Mouse (Mus musculus): ENCODE data around the gene Tmem147. TPM values are rescaled to one million over a fixed set of nuclear protein-coding genes. Genes with fewer than 3 reads are reported as not detected.

The Tmem147 gene
- polyA plus RNA-seq (2017; shearing (Covaris generic)) = 109 TPM

DNA sequence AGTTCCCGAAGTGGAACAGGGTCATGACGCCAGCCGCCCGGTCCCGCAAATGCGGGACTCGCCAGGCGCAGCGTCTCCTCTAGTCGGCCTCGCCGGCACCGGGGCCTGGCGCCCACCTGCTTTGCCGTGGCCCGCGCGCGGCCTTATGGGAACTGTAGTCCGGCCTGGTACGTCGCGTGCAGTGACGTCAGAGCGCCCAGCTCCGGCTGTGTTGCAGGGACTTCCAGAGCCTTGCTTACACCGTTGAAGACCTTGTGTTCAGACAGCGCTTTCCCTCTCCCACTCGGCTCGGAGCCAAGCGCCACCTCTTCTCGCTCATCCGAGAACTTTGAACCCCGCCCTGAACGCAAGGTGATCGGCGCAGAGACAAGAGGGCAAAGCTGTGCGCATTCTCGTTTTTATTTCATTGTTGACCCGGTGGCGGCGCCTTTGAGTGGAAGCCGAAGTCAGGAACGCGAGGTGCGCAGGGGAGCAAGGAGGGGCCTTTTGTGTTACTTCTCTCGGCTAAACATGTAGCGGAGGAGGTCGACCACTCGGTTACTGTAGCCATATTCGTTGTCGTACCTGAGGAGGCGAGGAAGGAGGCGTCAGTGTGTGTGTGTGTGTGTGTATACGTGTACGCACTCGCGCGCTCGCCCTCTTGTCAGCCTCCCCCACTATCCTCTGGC lies at the start of gene Tmem147:
TSS of gene Tmem147 (minus strand) at position 145 of the 668 bp plus-strand sequence.

DNA sequence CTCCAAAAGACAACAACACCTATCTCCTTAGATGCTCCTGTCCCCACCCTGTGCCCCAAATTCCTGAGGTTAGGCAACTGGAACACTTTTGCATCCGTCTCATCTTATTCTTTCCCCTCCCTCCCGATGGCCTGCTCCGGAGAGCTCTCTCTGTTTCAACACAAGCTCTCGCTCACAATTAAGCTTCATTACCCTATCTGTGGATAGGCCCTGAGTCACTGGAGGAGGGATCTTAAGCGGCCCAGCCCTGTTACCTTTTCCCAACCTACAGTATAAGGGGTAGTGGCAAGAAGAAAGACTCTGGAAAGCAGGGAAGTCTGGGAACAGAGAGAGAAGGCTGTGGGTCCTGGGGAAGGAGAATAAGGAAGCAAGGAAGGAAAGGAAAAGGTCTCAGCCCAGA lies 34.1 kb upstream of the Tmem147 start, which contains the start of gene Dmkn:
TSS of gene Dmkn (plus strand) at position 301 of the 400 bp plus-strand sequence.

DNA sequence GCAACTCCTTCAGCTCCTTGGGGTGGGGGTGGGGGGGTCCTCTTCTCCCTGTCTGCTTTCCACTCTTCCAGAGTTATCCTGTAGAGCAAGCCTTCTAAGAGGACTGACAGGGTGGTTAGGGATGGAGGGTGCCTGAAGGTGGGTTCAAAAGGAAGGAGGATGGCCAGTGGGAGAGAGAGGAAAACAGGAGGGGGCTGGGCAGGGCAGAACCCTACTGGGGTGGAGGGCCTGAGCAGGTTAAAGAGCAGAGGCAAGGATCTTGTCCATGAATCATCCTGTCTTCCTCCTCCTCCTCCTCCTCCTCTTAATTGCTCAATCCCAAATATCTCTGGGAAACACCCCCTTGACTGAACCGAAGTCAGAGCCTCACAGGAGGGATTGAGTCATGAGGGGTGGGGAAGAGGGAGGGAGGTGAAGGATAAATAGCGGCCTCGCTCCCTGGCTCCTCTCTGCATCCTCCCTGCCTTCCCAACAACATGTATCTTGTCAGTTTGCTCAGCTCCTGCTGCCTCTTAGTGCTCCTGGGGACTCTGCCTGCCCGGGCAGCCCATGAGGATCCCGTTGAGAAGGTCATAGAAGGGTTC lies 21.8 kb upstream of the Tmem147 start, which contains the start of gene Sbsn:
TSS of gene Sbsn (plus strand) at position 386 of the 584 bp plus-strand sequence.

DNA sequence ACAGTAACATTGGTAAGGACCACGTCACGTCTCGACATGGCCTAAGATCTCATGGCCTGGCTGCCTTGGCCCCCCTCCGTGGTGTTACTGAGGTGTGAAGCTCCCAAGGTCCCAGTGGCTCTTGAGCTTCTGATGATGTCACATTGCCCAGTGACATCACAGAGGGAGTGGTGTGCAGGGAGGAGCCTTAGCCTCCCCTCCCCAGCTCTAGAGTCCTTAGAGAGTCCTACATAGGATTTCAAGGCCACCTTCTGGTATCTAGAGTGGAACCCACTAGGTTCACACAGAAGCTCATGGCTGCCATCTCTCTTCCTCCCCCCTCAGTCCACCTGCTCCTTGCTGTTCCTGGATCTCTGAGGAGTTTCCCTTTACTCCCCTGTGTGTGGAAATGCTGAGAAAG lies 14.3 kb upstream of the Tmem147 start, which contains the start of gene Gapdhs:
TSS of gene Gapdhs (minus strand) at position 65 of the 400 bp plus-strand sequence.

DNA sequence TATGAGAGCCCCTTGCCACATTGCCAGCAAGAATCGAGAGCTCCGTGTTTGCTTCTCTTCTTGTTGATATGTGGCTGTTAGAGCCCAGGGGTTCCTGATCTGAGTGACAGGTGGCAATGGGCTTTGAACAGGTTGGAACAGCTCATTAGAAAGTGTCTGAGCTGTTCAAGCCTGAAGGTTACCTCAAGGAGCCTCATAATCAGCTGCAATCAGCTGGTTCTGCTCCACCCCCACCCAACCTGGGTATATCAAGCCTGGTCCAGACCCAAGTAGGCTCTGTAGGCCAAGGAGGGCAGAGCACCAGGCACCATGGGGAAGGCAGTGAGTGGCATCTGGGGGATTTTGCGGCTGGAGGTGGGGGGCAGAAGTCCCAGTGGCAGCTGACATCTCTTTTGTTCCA lies 17.4 kb downstream of the Tmem147 start, which contains the start of gene Atp4a:
TSS of gene Atp4a (plus strand) at position 268 of the 400 bp plus-strand sequence.

DNA sequence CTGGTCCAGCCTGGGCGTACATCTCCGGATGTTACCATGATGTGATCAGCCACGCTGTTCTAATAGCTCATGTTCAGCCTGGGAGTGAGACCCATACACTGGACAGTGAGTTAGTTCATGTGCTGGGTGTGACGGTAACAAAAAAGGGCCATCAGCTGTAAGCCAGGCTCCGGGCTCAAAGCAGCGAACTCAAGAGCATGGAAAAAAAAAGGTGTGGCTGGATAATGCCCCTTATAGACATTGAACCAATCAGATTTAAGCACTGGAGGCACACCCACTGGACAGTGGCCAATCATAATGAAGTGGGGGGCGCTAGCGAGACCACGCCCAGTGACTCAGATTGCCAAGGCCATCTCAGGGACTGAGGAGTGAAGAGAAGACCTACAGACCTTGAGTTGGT lies 30.8 kb downstream of the Tmem147 start, which contains the start of gene 2200002J24Rik:
TSS of gene 2200002J24Rik (plus strand) at position 338 of the 400 bp plus-strand sequence.

Other genes starting within 250 kb of the Tmem147 start
- not detected for gene Prodh2, start 235.9 kb downstream of the Tmem147 start, polyA plus RNA-seq (2017; shearing (Covaris generic))
- 1.1 TPM for gene Arhgap33, start 194.5 kb downstream of the Tmem147 start, polyA plus RNA-seq (2017; shearing (Covaris generic))
- 3.2 TPM for gene Hspb6, start 177.4 kb downstream of the Tmem147 start, polyA plus RNA-seq (2017; shearing (Covaris generic))
- 10.4 TPM for gene Proser3, start 177.2 kb downstream of the Tmem147 start, polyA plus RNA-seq (2017; shearing (Covaris generic))
- gene Lin37, start 169.7 kb downstream of the Tmem147 start, polyA plus RNA-seq (2017; shearing (Covaris generic)) = 108 TPM
- 42.0 TPM for gene U2af1l4, start 166.2 kb downstream of the Tmem147 start, polyA plus RNA-seq (2017; shearing (Covaris generic))
- gene Gm49396, start 166.2 kb downstream of the Tmem147 start, polyA plus RNA-seq (2017; shearing (Covaris generic)) = 105 TPM
- gene Psenen, start 165.9 kb downstream of the Tmem147 start, polyA plus RNA-seq (2017; shearing (Covaris generic)) = 242 TPM
- 243 TPM for gene Igflr1, start 164.1 kb downstream of the Tmem147 start, polyA plus RNA-seq (2017; shearing (Covaris generic))
- 12.2 TPM for gene Kmt2b, start 140.8 kb downstream of the Tmem147 start, polyA plus RNA-seq (2017; shearing (Covaris generic))
- 17.6 TPM for gene Zbtb32, start 130.6 kb downstream of the Tmem147 start, polyA plus RNA-seq (2017; shearing (Covaris generic))
- 0.45 TPM for gene Upk1a, start 116.7 kb downstream of the Tmem147 start, polyA plus RNA-seq (2017; shearing (Covaris generic))
- gene Cox6b1, start 103.4 kb downstream of the Tmem147 start, polyA plus RNA-seq (2017; shearing (Covaris generic)) = 808 TPM
- gene Etv2, start 93.7 kb downstream of the Tmem147 start, polyA plus RNA-seq (2017; shearing (Covaris generic)) = not detected
- gene Rbm42, start 79.2 kb downstream of the Tmem147 start, polyA plus RNA-seq (2017; shearing (Covaris generic)) = 206 TPM
- 31.3 TPM for gene Haus5, start 64.5 kb downstream of the Tmem147 start, polyA plus RNA-seq (2017; shearing (Covaris generic))
- not detected for gene Pmis2, start 57.9 kb downstream of the Tmem147 start, polyA plus RNA-seq (2017; shearing (Covaris generic))
- not detected for gene 2200002J24Rik, start 30.6 kb downstream of the Tmem147 start, polyA plus RNA-seq (2017; shearing (Covaris generic))
- not detected for gene Atp4a, start 17.3 kb downstream of the Tmem147 start, polyA plus RNA-seq (2017; shearing (Covaris generic))
- gene Gapdhs, start 14.1 kb upstream of the Tmem147 start, polyA plus RNA-seq (2017; shearing (Covaris generic)) = 0.32 TPM
- gene Sbsn, start 21.9 kb upstream of the Tmem147 start, polyA plus RNA-seq (2017; shearing (Covaris generic)) = 1.5 TPM
- not detected for gene Dmkn, start 34.2 kb upstream of the Tmem147 start, polyA plus RNA-seq (2017; shearing (Covaris generic))
- not detected for gene Krtdap, start 58.4 kb upstream of the Tmem147 start, polyA plus RNA-seq (2017; shearing (Covaris generic))
- not detected for gene Ffar2, start 94.2 kb upstream of the Tmem147 start, polyA plus RNA-seq (2017; shearing (Covaris generic))
- gene Ffar3, start 126.6 kb upstream of the Tmem147 start, polyA plus RNA-seq (2017; shearing (Covaris generic)) = not detected
- not detected for gene Ffar1, start 132.0 kb upstream of the Tmem147 start, polyA plus RNA-seq (2017; shearing (Covaris generic))
- 16.4 TPM for gene Cd22, start 150.8 kb upstream of the Tmem147 start, polyA plus RNA-seq (2017; shearing (Covaris generic))
- not detected for gene Mag, start 185.3 kb upstream of the Tmem147 start, polyA plus RNA-seq (2017; shearing (Covaris generic))
- not detected for gene Hamp2, start 195.1 kb upstream of the Tmem147 start, polyA plus RNA-seq (2017; shearing (Covaris generic))
- gene Hamp, start 214.5 kb upstream of the Tmem147 start, polyA plus RNA-seq (2017; shearing (Covaris generic)) = not detected
- gene Usf2, start 227.3 kb upstream of the Tmem147 start, polyA plus RNA-seq (2017; shearing (Covaris generic)) = 7.3 TPM
- 4.5 TPM for gene Lsr, start 243.9 kb upstream of the Tmem147 start, polyA plus RNA-seq (2017; shearing (Covaris generic))
- 1.1 TPM for gene Fam187b, start 244.2 kb upstream of the Tmem147 start, polyA plus RNA-seq (2017; shearing (Covaris generic))

Data from activated CD4-positive, CD25-positive, alpha-beta regulatory T cell, adult 9 weeks (primary cell).